Mouse (Mus musculus): ENCODE data around the gene Tiam2. TPM values are rescaled to one million over a fixed set of nuclear protein-coding genes. Genes with fewer than 3 reads are reported as not detected.

Gene Tiam2
- polyA plus RNA-seq (2016; fragmentation: Nextera tagmentation; extraction: Ambion mirVana), result 6.0 and 7.7 TPM in 2 replicates

DNA sequence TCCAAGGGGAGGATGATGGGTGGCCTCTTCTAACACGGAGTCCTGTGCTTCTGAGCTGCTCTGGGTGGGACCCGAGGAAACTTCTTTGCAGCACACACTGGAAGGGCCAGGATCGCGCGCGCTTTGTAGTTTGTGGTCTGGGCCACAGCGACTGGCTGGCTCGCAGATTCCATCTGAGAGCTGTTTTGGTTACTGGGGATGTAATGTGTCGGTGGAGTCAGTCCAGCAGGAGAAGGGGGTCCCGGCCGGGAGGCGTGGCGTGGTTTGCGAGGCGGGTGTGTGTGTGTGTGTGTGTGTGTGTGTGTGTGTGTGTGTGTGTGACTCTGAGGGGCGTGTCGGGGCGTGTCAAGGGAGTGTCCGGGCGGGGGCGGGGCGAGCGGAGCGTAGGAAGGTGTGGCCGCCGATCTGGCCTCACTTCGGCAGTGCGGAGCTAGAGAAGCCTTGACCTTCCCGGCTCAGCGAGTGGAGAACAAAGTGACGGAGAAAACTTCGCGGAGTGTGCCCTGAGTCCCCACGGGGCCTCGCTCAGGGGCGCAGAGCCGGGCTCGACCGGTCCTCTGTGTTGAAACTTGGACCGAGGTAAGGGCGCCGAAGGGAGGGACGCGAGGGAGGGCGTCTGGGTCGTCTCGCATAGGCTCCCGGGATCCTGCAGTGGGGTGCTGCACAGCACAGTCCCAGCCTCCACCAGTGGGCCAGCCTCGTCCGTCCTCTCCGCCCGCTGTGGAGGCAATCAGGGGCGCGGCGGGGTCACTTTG lies at the start of gene Tiam2:
Gene Tiam2, plus strand, starts transcription at position 426 of the 755 bp plus-strand sequence.
- under 1% methylated on average over 55 of the region's 55 CpGs for WGBS
- no peaks in the 10 kb centered on the region for H3K9me3 ChIP-seq
- H3K27me3 ChIP-seq (replicated peaks; ENCODE audit: low read depth, poor library complexity, severe bottlenecking), result peaks cover 45% of the 10 kb centered on the region
- H3K27ac ChIP-seq (replicated peaks), result peak within 1 kb of the TSS; percentile 80
- no peaks in the 10 kb centered on the region for H3K36me3 ChIP-seq (replicated peaks)
- peak; percentile 89 for DNase-seq (ENCODE audit: low spot score)
- peaks cover 24% of the 10 kb centered on the region for H3K4me1 ChIP-seq
- peak within 1 kb of the TSS; percentile 76 for H3K4me3 ChIP-seq

DNA sequence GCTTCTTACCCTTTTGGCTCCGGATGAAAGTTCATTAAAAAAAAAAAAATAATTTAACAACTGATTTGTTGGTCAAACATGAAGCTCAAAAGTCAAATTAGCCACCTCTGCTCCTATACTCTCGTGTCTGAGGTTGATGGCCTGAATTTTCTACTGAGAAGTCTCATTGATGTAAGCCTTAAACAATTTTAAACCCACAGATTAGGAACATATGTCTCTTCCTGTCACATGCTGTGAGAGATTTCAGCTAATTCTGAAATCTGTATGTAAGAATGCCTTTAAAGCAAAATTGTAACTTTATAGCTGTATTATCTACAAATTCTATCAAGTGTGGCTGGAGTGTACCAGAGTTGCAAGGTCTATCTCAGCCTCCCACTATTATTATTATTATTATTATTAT lies 46.1 kb upstream of the Tiam2 start:
- no peaks in the 10 kb centered on the region for H3K36me3 ChIP-seq (replicated peaks)
- H3K4me1 ChIP-seq, result peaks cover 70% of the 10 kb centered on the region
- 0 out of 2 replicates have a peak, but pooled peaks cover 3% of the 10 kb centered on the region for H3K9me3 ChIP-seq
- 44% methylated on average over 2 of the region's 2 CpGs for WGBS
- no peak overlapping the region for H3K4me3 ChIP-seq
- no peak for DNase-seq (ENCODE audit: low spot score)
- peak overlapping the region; percentile 81 for H3K27ac ChIP-seq (replicated peaks)
- no peaks in the 10 kb centered on the region; the same call in 1 of the 2 replicates for H3K27me3 ChIP-seq (replicated peaks; ENCODE audit: low read depth, poor library complexity, severe bottlenecking)

DNA sequence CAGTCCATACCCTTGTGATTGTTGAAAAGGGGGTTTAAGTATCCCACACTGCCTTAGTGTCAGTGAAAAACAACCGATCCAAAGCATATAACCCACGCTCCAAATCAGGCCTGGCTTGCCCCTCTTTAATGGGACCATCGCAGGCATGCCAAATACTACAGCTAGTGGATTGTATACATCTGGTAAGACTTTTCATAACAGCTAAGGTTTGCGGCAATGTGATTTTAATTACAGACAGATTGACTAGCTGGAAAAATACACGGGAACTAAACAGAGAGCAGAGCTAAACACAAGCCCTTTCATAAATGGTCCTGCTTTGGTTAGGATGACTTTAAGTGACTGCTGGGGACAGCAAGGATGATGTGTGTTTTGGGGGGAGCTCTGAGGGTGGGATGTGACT lies 44.4 kb upstream of the Tiam2 start:
- Histone ChIP-seq H3K27me3 (replicated peaks; ENCODE audit: low read depth, poor library complexity, severe bottlenecking) (no peaks in the 10 kb centered on the region), H3K36me3 (replicated peaks) (no peaks in the 10 kb centered on the region), H3K4me3 (no peak overlapping the region), H3K9me3 (0 out of 2 replicates have a peak, but pooled peaks cover 3% of the 10 kb centered on the region), H3K27ac (replicated peaks) (peak overlapping the region; percentile 81), H3K4me1 (peaks cover 63% of the 10 kb centered on the region)
- WGBS, result 38% methylated on average over 5 of the region's 5 CpGs
- DNase-seq (ENCODE audit: low spot score), result no peak

DNA sequence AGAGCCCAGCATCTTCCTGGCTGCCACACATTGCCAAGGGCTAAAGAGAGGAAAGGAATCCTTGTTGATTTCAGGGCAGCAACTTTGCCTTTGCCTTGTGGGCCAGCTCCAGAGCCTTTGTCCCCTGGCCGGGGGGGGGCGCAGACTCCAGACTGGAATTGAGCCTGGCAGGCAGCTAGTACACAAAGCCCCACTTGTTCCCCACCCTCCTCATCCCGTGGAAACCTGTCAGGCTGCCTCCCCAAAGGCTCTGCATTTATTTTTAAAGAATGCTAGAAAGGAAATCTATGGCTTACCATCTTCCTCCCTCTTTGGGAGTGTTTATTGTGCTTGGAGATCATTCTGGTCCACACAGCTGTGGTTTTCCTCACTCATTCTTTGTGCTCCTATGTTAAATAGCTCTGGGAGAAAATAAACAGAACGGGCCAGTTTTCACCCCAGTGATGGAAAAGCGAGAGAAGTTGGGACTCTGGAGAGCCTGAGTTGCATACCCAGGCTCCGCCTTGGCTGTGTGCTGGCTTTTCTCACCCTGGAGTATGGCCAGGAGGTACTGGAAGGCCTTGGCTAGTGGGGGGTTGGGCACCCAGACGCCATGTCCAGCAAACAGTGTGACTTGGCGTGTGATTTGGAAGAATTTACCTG lies 41.2 kb upstream of the Tiam2 start:
- 28% methylated on average over 8 of the region's 8 CpGs for WGBS
- H3K27me3 ChIP-seq (replicated peaks; ENCODE audit: low read depth, poor library complexity, severe bottlenecking), result no peaks in the 10 kb centered on the region
- DNase-seq (ENCODE audit: low spot score), result peak; percentile 81

DNA sequence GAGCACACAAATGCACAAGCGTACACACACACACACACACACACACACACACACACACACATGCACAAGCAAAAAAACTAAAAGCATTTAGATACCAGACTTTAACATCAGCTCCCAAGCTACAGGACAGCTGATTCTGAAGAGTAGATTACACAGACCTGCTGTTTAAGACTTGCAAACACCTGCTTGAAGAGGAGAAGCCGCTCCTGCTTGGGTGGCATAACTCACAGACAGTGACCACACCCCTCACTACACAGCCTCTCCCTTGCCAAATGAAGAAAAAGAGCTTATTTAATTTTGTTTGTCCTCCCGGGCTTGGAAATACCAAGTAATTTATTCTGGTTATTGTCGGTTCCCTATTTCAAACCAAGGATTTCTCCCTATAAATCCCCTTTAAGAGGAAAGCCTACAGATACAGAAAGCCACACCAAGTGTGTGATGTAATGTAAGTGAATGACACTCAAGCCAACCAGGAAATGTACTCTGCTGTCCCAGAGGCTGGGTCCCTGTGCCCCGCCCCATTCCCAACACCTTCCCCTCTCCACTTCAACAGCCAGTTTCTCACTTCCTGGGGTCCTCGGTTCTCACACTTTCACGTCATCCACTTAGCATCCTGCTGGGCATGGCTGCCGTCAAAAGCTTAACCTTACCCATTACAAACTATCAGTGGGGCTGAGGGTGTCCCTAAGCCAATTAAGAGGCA lies 40.1 kb upstream of the Tiam2 start:
- WGBS, result 69% methylated on average over 8 of the region's 8 CpGs
- peaks cover 45% of the 10 kb centered on the region for H3K4me1 ChIP-seq
- H3K36me3 ChIP-seq (replicated peaks), result no peaks in the 10 kb centered on the region
- H3K9me3 ChIP-seq, result 0 out of 2 replicates have a peak, but pooled peaks cover 3% of the 10 kb centered on the region
- no peaks in the 10 kb centered on the region for H3K27me3 ChIP-seq (replicated peaks; ENCODE audit: low read depth, poor library complexity, severe bottlenecking)
- no peak for DNase-seq (ENCODE audit: low spot score)
- no peak overlapping the region for H3K4me3 ChIP-seq
- H3K27ac ChIP-seq (replicated peaks), result 0 out of 2 replicates have a peak overlapping the region, but pooled peaks have one; percentile 84

More for the DNA sequence above, 41.2 kb upstream of the Tiam2 start:
- peaks cover 53% of the 10 kb centered on the region for H3K4me1 ChIP-seq
- H3K36me3 ChIP-seq (replicated peaks), result no peaks in the 10 kb centered on the region
- 0 out of 2 replicates have a peak, but pooled peaks cover 3% of the 10 kb centered on the region for H3K9me3 ChIP-seq
- H3K4me3 ChIP-seq, result no peak overlapping the region
- H3K27ac ChIP-seq (replicated peaks), result peak overlapping the region; percentile 84

DNA sequence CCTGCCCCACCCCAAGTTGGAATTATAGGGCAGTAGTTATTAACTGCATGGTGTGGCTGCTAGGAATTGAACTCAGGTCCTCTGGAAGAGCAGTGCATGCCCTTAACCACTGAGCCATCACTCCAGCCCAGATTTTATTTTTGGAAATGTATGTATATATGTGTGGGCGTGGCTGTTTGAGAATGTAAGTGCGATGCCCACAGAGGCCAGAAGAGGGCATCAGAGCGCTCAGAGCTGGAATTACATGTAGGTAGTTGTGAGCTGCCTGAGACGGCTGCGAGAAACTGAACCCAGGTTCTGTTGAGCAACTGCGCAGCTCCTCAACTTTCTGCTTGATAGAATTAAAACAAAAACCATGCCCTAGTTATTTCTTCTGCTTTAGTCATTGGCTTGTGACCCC lies 38.0 kb upstream of the Tiam2 start:
- peak; percentile 78 for DNase-seq (ENCODE audit: low spot score)
- Histone ChIP-seq H3K27me3 (replicated peaks; ENCODE audit: low read depth, poor library complexity, severe bottlenecking) (no peaks in the 10 kb centered on the region), H3K4me1 (peaks cover 25% of the 10 kb centered on the region), H3K36me3 (replicated peaks) (peaks cover 12% of the 10 kb centered on the region; the same call in 1 of the 2 replicates), H3K9me3 (0 out of 2 replicates have a peak, but pooled peaks cover 3% of the 10 kb centered on the region), H3K4me3 (no peak overlapping the region), H3K27ac (replicated peaks) (no peak overlapping the region)
- 16% methylated on average over 6 of the region's 6 CpGs for WGBS

DNA sequence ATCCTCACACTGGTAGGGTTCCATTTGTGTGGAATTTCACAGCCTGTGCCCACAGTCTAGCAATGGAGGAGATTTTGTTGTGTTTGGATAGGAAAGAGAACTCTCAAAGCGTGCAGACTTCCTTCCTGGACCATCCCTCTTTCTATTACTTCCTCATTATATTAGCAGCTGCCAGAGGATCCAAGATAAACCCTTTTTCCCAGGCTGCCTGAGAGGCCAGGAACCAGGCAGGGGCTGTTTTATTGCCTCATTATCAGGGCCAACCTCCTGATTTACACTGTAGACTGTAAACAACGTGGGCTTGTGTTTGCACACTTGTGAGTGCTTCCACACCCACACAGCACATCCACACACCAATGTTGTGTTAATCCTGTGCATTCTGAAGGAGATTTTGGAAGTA lies 31.3 kb upstream of the Tiam2 start:
- no peaks in the 10 kb centered on the region for H3K27me3 ChIP-seq (replicated peaks; ENCODE audit: low read depth, poor library complexity, severe bottlenecking)
- WGBS, result 69% methylated on average over 2 of the region's 2 CpGs

DNA sequence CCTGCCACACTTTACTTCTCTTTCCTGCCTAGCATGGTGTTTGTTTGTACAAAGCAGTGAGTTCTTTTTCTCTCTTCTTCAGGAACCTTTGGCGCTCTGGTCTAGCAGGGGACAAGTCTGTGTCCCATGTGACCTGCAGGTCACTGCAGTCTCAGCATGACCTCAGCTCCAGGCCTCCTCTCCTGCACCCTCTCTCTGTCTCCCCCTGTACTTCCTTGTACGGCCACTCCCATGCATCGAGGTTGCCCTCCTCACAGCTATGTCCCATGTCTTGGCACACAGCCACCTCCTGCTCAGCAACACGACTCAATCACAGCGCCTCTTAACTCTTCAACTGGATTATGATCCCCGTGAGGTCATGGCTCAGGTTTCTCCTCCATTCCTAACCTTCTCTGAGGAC lies 26.9 kb upstream of the Tiam2 start:
- H3K9me3 ChIP-seq, result no peaks in the 10 kb centered on the region
- no peak overlapping the region for H3K27ac ChIP-seq (replicated peaks)
- peaks cover 7% of the 10 kb centered on the region for H3K4me1 ChIP-seq
- H3K4me3 ChIP-seq, result no peak overlapping the region
- H3K27me3 ChIP-seq (replicated peaks; ENCODE audit: low read depth, poor library complexity, severe bottlenecking), result no peaks in the 10 kb centered on the region
- 79% methylated on average over 6 of the region's 6 CpGs for whole genome bisulfite sequencing
- H3K36me3 ChIP-seq (replicated peaks), result no peaks in the 10 kb centered on the region; the same call in 1 of the 2 replicates
- DNase-seq (ENCODE audit: low spot score), result no peak

More for the DNA sequence above, 31.3 kb upstream of the Tiam2 start:
- Histone ChIP-seq H3K4me1 (peaks cover 7% of the 10 kb centered on the region), H3K9me3 (no peaks in the 10 kb centered on the region), H3K4me3 (no peak overlapping the region), H3K27ac (replicated peaks) (no peak overlapping the region), H3K36me3 (replicated peaks) (peaks cover 12% of the 10 kb centered on the region; the same call in 1 of the 2 replicates)
- no peak for DNase-seq (ENCODE audit: low spot score)

DNA sequence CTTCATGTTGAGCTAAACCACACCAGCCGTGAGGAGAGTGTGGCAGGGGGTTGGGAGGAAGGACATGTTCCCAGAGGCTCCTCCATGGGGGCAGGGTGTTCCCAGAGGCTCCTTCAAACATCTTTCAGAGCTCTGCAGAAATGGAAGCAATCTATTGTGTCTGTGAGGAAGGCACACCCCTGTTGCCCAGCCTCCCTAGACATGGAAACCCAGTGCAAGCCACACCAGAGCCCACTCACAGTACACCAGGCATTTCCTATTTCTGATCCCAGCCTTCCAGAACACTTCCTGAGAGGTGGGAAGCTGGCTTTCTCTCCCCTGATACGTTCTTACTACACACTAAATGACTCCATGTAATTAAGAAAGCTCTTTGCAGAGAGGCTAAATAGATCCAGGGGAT lies 20.4 kb upstream of the Tiam2 start:
- no peak overlapping the region for H3K4me3 ChIP-seq
- H3K36me3 ChIP-seq (replicated peaks), result no peaks in the 10 kb centered on the region
- DNase-seq (ENCODE audit: low spot score), result no peak
- H3K4me1 ChIP-seq, result peaks cover 7% of the 10 kb centered on the region; the same call in 1 of the 2 replicates
- no peaks in the 10 kb centered on the region for H3K9me3 ChIP-seq
- H3K27ac ChIP-seq (replicated peaks), result peak overlapping the region; percentile 12; the same call in 1 of the 2 replicates
- WGBS, result 43% methylated on average over 2 of the region's 2 CpGs
- H3K27me3 ChIP-seq (replicated peaks; ENCODE audit: low read depth, poor library complexity, severe bottlenecking), result no peaks in the 10 kb centered on the region

DNA sequence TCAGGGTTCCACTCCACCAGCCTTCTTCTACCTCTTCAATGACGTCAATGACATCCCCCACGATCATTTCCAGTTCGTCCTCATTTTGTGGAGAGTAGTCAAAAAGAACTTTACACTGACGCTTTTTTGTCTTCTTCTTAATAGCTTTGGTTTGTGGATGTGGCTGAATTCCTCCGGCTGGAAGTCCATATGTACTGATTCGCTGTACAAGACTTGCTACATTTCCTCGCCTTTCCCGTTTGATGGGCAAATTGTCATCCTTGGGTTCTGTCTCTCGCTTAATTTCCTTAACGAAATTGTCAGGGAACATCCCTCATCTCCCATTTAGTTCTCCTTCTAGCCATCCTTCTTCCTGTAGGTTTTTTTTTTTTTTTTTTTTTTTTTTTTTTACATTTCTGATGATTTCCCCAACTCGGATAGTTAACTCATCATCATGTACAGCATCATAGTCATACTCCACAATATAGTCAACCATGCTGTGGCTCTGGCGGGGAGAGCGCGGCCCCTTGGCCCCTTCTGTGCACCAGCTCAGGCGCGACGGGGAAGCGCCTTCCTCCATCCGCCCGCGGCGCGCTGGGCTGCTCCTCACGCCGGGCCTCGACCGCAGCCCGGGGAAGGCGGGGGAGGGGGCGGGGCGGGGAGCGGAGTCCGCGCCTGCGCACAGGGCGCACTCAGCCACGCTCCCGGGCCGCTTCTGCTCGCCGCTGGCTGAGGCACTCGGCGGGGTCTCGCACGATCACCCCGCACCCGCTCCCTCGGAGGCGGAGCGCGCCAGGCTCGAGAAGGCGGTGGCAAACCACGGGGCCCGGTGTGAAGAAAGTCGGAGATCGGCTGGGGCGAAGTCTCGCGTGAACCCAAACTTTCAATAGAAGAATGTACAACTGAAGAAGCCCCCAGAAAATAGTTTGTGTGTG lies 12.4 kb upstream of the Tiam2 start:
- H3K4me3 ChIP-seq, result peak overlapping the region; percentile 57
- H3K4me1 ChIP-seq, result peaks cover 8% of the 10 kb centered on the region; the same call in 1 of the 2 replicates
- no peaks in the 10 kb centered on the region for H3K36me3 ChIP-seq (replicated peaks)
- no peaks in the 10 kb centered on the region for H3K9me3 ChIP-seq
- H3K27me3 ChIP-seq (replicated peaks; ENCODE audit: low read depth, poor library complexity, severe bottlenecking), result peaks cover 28% of the 10 kb centered on the region
- 5% methylated on average over 60 of the region's 60 CpGs for WGBS
- peak; percentile 94 for DNase-seq (ENCODE audit: low spot score)
- peak overlapping the region; percentile 80 for H3K27ac ChIP-seq (replicated peaks)

DNA sequence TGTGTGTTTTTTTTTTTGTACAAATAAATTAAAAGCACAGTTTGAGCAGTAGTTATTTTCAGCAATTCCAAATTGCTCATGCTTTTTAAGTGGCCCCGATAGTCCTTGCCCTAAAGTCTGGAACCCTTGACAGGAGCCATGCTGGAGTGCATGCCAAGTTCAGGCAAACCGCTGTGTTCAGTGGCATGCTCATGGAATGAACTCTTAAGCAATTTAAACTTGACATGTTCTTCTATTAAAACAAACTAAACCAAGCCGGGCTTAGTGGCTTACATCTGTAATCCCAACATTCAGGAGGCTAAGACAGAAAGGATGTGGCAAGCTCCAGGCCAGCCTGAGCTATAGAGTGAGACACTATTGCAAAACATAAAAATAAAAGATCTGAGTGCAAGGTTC lies 11.8 kb upstream of the Tiam2 start:
- Histone ChIP-seq H3K27ac (replicated peaks) (peak overlapping the region; percentile 80), H3K4me1 (peaks cover 8% of the 10 kb centered on the region; the same call in 1 of the 2 replicates), H3K36me3 (replicated peaks) (no peaks in the 10 kb centered on the region), H3K9me3 (no peaks in the 10 kb centered on the region; the same call in 1 of the 2 replicates), H3K4me3 (peak overlapping the region; percentile 57), H3K27me3 (replicated peaks; ENCODE audit: low read depth, poor library complexity, severe bottlenecking) (peaks cover 28% of the 10 kb centered on the region)
- DNase-seq (ENCODE audit: low spot score), result no peak
- 44% methylated on average over 3 of the region's 3 CpGs for WGBS
